Mouse (Mus musculus): ENCODE measurements around the gene Aifm3. TPM values are rescaled to one million over a fixed set of nuclear protein-coding genes. Genes with fewer than 3 reads are reported as not detected.
A peak's percentile ranks its signal among the peaks of the same experiment; 100 is the strongest.

The Aifm3 gene
- polyA plus RNA-seq, 1 experiment from 2014 or later: 0.89 TPM

- no peaks in the 10 kb centered on the region for H3K9me3 ChIP-seq (ENCODE audit: control insufficient read depth, low read length)
- H3K4me3 ChIP-seq (ENCODE audit: control insufficient read depth in 1 of 2, insufficient read depth in 1 of 2, low read depth in 1 of 2, low read length in 2 of 2): peak within 1 kb of the TSS; percentile 55 to 77
- 2% methylated on average over 65 of the region's 67 CpGs for WGBS
- no peaks in the 10 kb centered on the region for H3K27me3 ChIP-seq (ENCODE audit: control insufficient read depth, insufficient read depth, low read length)
- H3K27ac ChIP-seq (replicated peaks in 1 of 2; ENCODE audit: control insufficient read depth in 1 of 2, insufficient read depth in 1 of 2, low read depth in 2 of 2, low read length in 2 of 2): peak within 1 kb of the TSS; percentile 84 to 89
- ATAC-seq (ENCODE audit: insufficient number of reproducible peaks, insufficient read depth, low FRiP score, low read depth): peak; percentile 95
- peaks cover 5 to 10% of the 10 kb centered on the region in 2 experiments for H3K4me1 ChIP-seq (ENCODE audit: control insufficient read depth in 2 of 2, insufficient read depth in 2 of 2, low read length in 2 of 2)
- H3K36me3 ChIP-seq (ENCODE audit: control insufficient read depth, insufficient read depth, low read length): peaks cover 34% of the 10 kb centered on the region
- peak within 1 kb of the TSS; percentile 90 for H3K9ac ChIP-seq (ENCODE audit: low read length)
- H3K4me2 ChIP-seq (ENCODE audit: low read length): peak within 1 kb of the TSS; percentile 94
Observed at GRCm38 (mm10) chr16:17530640-17531288, 41.4 kb downstream of the Aifm3 start, which contains the start of gene Thap7. Thap7 (minus strand) TSS chr16:17531136.

- WGBS: 49% methylated on average over 4 of the region's 4 CpGs
- H3K9me3 ChIP-seq (ENCODE audit: control insufficient read depth, low read length): no peaks in the 10 kb centered on the region
- no peaks in the 10 kb centered on the region for H3K27me3 ChIP-seq (ENCODE audit: control insufficient read depth, insufficient read depth, low read length)
- no peak overlapping the region for H3K27ac ChIP-seq (replicated peaks in 1 of 2; ENCODE audit: control insufficient read depth in 1 of 2, insufficient read depth in 1 of 2, low read depth in 2 of 2, low read length in 2 of 2)
- no peak overlapping the region; a peak in 1 of 4 replicates for H3K4me3 ChIP-seq (ENCODE audit: control insufficient read depth in 1 of 2, insufficient read depth in 1 of 2, low read depth in 1 of 2, low read length in 2 of 2)
- no peak for ATAC-seq (ENCODE audit: insufficient number of reproducible peaks, insufficient read depth, low FRiP score, low read depth)
- no peak overlapping the region for H3K9ac ChIP-seq (ENCODE audit: low read length)
- H3K4me2 ChIP-seq (ENCODE audit: low read length): no peak overlapping the region
- H3K4me1 ChIP-seq (ENCODE audit: control insufficient read depth in 2 of 2, insufficient read depth in 2 of 2, low read length in 2 of 2): peaks cover 5 to 10% of the 10 kb centered on the region in 2 experiments
- peaks cover 19% of the 10 kb centered on the region for H3K36me3 ChIP-seq (ENCODE audit: control insufficient read depth, insufficient read depth, low read length)
Observed at GRCm38 (mm10) chr16:17532271-17532670, 42.9 kb downstream of the Aifm3 start.

GRCm38 (mm10) chr16:17532676-17533329 lies 43.4 kb downstream of the Aifm3 start:
- peaks cover 14% of the 10 kb centered on the region for H3K36me3 ChIP-seq (ENCODE audit: control insufficient read depth, insufficient read depth, low read length)
- no peaks in the 10 kb centered on the region for H3K27me3 ChIP-seq (ENCODE audit: control insufficient read depth, insufficient read depth, low read length)
- no peak overlapping the region for H3K27ac ChIP-seq (replicated peaks in 1 of 2; ENCODE audit: control insufficient read depth in 1 of 2, insufficient read depth in 1 of 2, low read depth in 2 of 2, low read length in 2 of 2)
- ATAC-seq (ENCODE audit: insufficient number of reproducible peaks, insufficient read depth, low FRiP score, low read depth): no peak
- 57% methylated on average over 14 of the region's 14 CpGs for WGBS
- no peak overlapping the region for H3K4me3 ChIP-seq (ENCODE audit: control insufficient read depth in 1 of 2, insufficient read depth in 1 of 2, low read depth in 1 of 2, low read length in 2 of 2)
- no peak overlapping the region for H3K4me2 ChIP-seq (ENCODE audit: low read length)
- no peaks in the 10 kb centered on the region for H3K9me3 ChIP-seq (ENCODE audit: control insufficient read depth, low read length)
- peaks cover 5 to 10% of the 10 kb centered on the region in 2 experiments for H3K4me1 ChIP-seq (ENCODE audit: control insufficient read depth in 2 of 2, insufficient read depth in 2 of 2, low read length in 2 of 2)
- H3K9ac ChIP-seq (ENCODE audit: low read length): no peak overlapping the region

- Histone ChIP-seq H3K4me2 (ENCODE audit: low read length) (no peak overlapping the region), H3K9ac (ENCODE audit: low read length) (no peak overlapping the region), H3K4me1 (ENCODE audit: control insufficient read depth in 2 of 2, insufficient read depth in 2 of 2, low read length in 2 of 2) (peaks cover 0 to under 1% of the 10 kb centered on the region in 2 experiments; a peak in 3 of 4 replicates), H3K27me3 (ENCODE audit: control insufficient read depth, insufficient read depth, low read length) (peaks cover 8% of the 10 kb centered on the region; the same call in 1 of the 2 replicates), H3K4me3 (ENCODE audit: control insufficient read depth in 1 of 2, insufficient read depth in 1 of 2, low read depth in 1 of 2, low read length in 2 of 2) (no peak overlapping the region), H3K27ac (replicated peaks in 1 of 2; ENCODE audit: control insufficient read depth in 1 of 2, insufficient read depth in 1 of 2, low read depth in 2 of 2, low read length in 2 of 2) (no peak overlapping the region), H3K9me3 (ENCODE audit: control insufficient read depth, low read length) (no peaks in the 10 kb centered on the region), H3K36me3 (ENCODE audit: control insufficient read depth, insufficient read depth, low read length) (no peaks in the 10 kb centered on the region)
- ATAC-seq (ENCODE audit: insufficient number of reproducible peaks, insufficient read depth, low FRiP score, low read depth): no peak
- 90% methylated on average over 3 of the region's 3 CpGs for WGBS
Observed at GRCm38 (mm10) chr16:17536584-17536983, 47.2 kb downstream of the Aifm3 start.

- H3K27ac ChIP-seq (replicated peaks in 1 of 2; ENCODE audit: control insufficient read depth in 1 of 2, insufficient read depth in 1 of 2, low read depth in 2 of 2, low read length in 2 of 2): no peak overlapping the region
- ATAC-seq (ENCODE audit: insufficient number of reproducible peaks, insufficient read depth, low FRiP score, low read depth): no peak
- no peaks in the 10 kb centered on the region for H3K9me3 ChIP-seq (ENCODE audit: control insufficient read depth, low read length)
- no peaks in the 10 kb centered on the region for H3K36me3 ChIP-seq (ENCODE audit: control insufficient read depth, insufficient read depth, low read length)
- H3K4me3 ChIP-seq (ENCODE audit: control insufficient read depth in 1 of 2, insufficient read depth in 1 of 2, low read depth in 1 of 2, low read length in 2 of 2): no peak overlapping the region
- no peak overlapping the region for H3K9ac ChIP-seq (ENCODE audit: low read length)
- WGBS: 66% methylated on average over 2 of the region's 2 CpGs
- H3K4me2 ChIP-seq (ENCODE audit: low read length): no peak overlapping the region
- H3K27me3 ChIP-seq (ENCODE audit: control insufficient read depth, insufficient read depth, low read length): peaks cover 8% of the 10 kb centered on the region; the same call in 1 of the 2 replicates
- H3K4me1 ChIP-seq (ENCODE audit: control insufficient read depth in 2 of 2, insufficient read depth in 2 of 2, low read length in 2 of 2): no peaks in the 10 kb centered on the region
Observed at GRCm38 (mm10) chr16:17542632-17543031, 53.2 kb downstream of the Aifm3 start.

- H3K36me3 ChIP-seq (ENCODE audit: control insufficient read depth, insufficient read depth, low read length): no peaks in the 10 kb centered on the region
- no peak overlapping the region for H3K4me2 ChIP-seq (ENCODE audit: low read length)
- no peak overlapping the region for H3K27ac ChIP-seq (replicated peaks in 1 of 2; ENCODE audit: control insufficient read depth in 1 of 2, insufficient read depth in 1 of 2, low read depth in 2 of 2, low read length in 2 of 2)
- H3K9ac ChIP-seq (ENCODE audit: low read length): no peak overlapping the region
- H3K9me3 ChIP-seq (ENCODE audit: control insufficient read depth, low read length): no peaks in the 10 kb centered on the region
- ATAC-seq (ENCODE audit: insufficient number of reproducible peaks, insufficient read depth, low FRiP score, low read depth): no peak
- 57% methylated on average over 7 of the region's 7 CpGs for WGBS
- no peak overlapping the region for H3K4me3 ChIP-seq (ENCODE audit: control insufficient read depth in 1 of 2, insufficient read depth in 1 of 2, low read depth in 1 of 2, low read length in 2 of 2)
- H3K27me3 ChIP-seq (ENCODE audit: control insufficient read depth, insufficient read depth, low read length): no peaks in the 10 kb centered on the region
- H3K4me1 ChIP-seq (ENCODE audit: control insufficient read depth in 2 of 2, insufficient read depth in 2 of 2, low read length in 2 of 2): peaks cover 13 to 20% of the 10 kb centered on the region in 2 experiments
Observed at GRCm38 (mm10) chr16:17552837-17553236, 63.4 kb downstream of the Aifm3 start.

GRCm38 (mm10) chr16:17553910-17554685 lies 64.7 kb downstream of the Aifm3 start:
- Histone ChIP-seq H3K4me1 (ENCODE audit: control insufficient read depth in 2 of 2, insufficient read depth in 2 of 2, low read length in 2 of 2) (peaks cover 24 to 31% of the 10 kb centered on the region in 2 experiments), H3K27ac (replicated peaks in 1 of 2; ENCODE audit: control insufficient read depth in 1 of 2, insufficient read depth in 1 of 2, low read depth in 2 of 2, low read length in 2 of 2) (peak overlapping the region; percentile 77 to 83), H3K9ac (ENCODE audit: low read length) (peak overlapping the region; percentile 44), H3K9me3 (ENCODE audit: control insufficient read depth, low read length) (no peaks in the 10 kb centered on the region), H3K4me3 (ENCODE audit: control insufficient read depth in 1 of 2, insufficient read depth in 1 of 2, low read depth in 1 of 2, low read length in 2 of 2) (peak overlapping the region; percentile 12 to 33), H3K4me2 (ENCODE audit: low read length) (peak overlapping the region; percentile 62), H3K36me3 (ENCODE audit: control insufficient read depth, insufficient read depth, low read length) (no peaks in the 10 kb centered on the region), H3K27me3 (ENCODE audit: control insufficient read depth, insufficient read depth, low read length) (no peaks in the 10 kb centered on the region)
- ATAC-seq (ENCODE audit: insufficient number of reproducible peaks, insufficient read depth, low FRiP score, low read depth): peak; percentile 86
- 7% methylated on average over 18 of the region's 18 CpGs for WGBS

Measured in heart, embryonic 14.5 days (tissue).